Mouse (Mus musculus): ENCODE measurements at regions not wholly inside any gene's neighbourhood (a gene's known extent, or its start where the extent isn't known, plus 50 kb on each side); places are given as distances from the start of the nearest gene placed in this dataset.

DNA sequence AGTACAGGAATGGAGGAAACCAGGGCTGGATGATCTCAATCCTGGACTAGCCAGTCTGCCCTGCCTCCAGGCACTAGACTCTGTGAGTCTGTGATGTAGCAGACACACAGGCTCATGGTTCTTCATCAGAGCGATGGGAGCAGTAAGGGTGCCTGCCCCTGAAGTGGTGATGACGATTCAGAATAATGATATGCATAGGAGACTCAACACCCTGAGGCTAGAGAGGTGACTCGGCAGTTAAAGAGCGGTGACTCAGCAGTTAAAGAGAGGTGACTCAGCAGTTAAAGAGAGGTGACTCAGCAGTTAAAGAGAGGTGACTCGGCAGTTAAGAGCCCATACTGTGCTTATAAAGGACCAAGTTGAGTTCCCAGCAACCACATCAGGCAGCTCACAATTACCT is 53.9 kb upstream of the Eps8l3 start:
- TF ChIP-seq POLR2A (IDR thresholded peaks at IDR 0.05; ENCODE audit: low read depth, low read length) (no peak), CTCF (IDR thresholded peaks at IDR 0.05; ENCODE audit: borderline replicate concordance, insufficient read depth, low read length) (no peak)
